8 mouse cellular contexts compared by ENCODE assay signal in the genomic region with DNA sequence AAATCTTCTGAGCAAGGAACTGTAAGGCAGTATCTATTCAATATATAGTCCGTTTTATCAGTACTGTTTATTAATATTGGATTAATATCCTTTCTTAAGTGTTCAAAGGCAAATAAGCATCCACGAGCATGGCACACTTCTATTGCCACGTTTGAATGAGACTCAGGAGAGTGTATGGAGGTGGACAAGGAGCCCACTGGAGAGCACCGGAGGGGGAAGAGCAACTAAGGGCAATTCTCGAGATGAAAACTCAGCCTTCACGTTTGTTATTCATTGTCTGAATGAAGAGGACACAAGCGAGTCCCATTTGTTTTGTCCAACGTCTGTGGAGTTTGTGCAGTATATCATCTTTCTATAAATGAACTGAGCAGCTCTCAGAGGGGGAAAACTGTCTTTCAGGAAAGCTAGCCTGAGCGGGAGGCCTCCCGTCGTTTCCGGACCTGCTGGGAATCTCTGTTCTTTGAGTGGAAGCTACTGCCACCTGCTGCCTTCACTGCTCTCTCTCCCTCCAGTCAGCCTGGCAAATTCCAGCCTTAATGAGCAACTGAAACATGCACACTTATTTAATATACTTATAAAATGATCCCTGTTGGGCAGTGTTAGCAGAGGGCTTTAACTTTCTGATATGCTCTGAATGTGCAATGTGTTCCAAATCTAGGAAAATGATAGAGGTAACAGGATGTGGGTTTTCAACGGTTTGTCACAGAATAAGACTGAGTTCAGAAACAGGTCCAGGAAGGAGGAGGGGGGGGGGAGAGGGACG. TPM values are rescaled to one million over a fixed set of nuclear protein-coding genes. Genes with fewer than 3 reads are reported as not detected.
DNase-seq lines count a peak whose midpoint lies in the region; ATAC-seq and TF ChIP-seq lines count a peak whose summit lies in the region.

No protein-coding gene starts in this region.

- no peaks in the 10 kb centered on the region for H3K36me3 ChIP-seq in spleen, adult 2 months (ENCODE audit: control insufficient read depth, insufficient read depth, low read length)
- H3K36me3 ChIP-seq in embryonic facial prominence, embryonic 13.5 days: no peaks in the 10 kb centered on the region
- no peaks in the 10 kb centered on the region for H3K36me3 ChIP-seq in heart, embryonic 13.5 days
- no peaks in the 10 kb centered on the region for H3K36me3 ChIP-seq in kidney, embryonic 16.5 days (ENCODE audit: insufficient read depth, low read length)
- H3K36me3 ChIP-seq in limb, embryonic 14.5 days (ENCODE audit: control insufficient read depth, insufficient read depth, low read length): no peaks in the 10 kb centered on the region
- no peaks in the 10 kb centered on the region for H3K36me3 ChIP-seq in neural tube, embryonic 13.5 days

- no peak for DNase-seq in spleen, adult 2 months (ENCODE audit: low read depth in 1 of 2, low spot score in 2 of 2)
- no peak for DNase-seq in spleen, adult 12 weeks (ENCODE audit: low spot score)
- peak; percentile 72 for DNase-seq in limb, embryonic 14.5 days (ENCODE audit: low spot score)
- peak; percentile 48 to 57 for DNase-seq in thymus, postnatal 36 days

- TF ChIP-seq POLR2A in spleen, adult 2 months (IDR thresholded peaks at IDR 0.05; ENCODE audit: low read depth, low read length): no peak
- TF ChIP-seq POLR2A in limb, embryonic 14.5 days (IDR thresholded peaks at IDR 0.05; ENCODE audit: borderline replicate concordance, extremely low read depth, insufficient read depth, insufficient read length): no peak

- no peak overlapping the region for H3K9ac ChIP-seq in embryonic facial prominence, embryonic 13.5 days
- peak overlapping the region; percentile 47; the same call in 1 of the 2 replicates for H3K9ac ChIP-seq in heart, embryonic 13.5 days
- no peak overlapping the region for H3K9ac ChIP-seq in kidney, embryonic 16.5 days (replicated peaks; ENCODE audit: low read length)
- H3K9ac ChIP-seq in limb, embryonic 14.5 days (ENCODE audit: low read depth, low read length, severe bottlenecking): no peak overlapping the region
- H3K9ac ChIP-seq in neural tube, embryonic 13.5 days: no peak overlapping the region; the same call in 1 of the 2 replicates

- H3K9me3 ChIP-seq in embryonic facial prominence, embryonic 13.5 days: no peaks in the 10 kb centered on the region
- no peaks in the 10 kb centered on the region for H3K9me3 ChIP-seq in heart, embryonic 13.5 days
- H3K9me3 ChIP-seq in kidney, embryonic 16.5 days (ENCODE audit: low read length): no peaks in the 10 kb centered on the region
- H3K9me3 ChIP-seq in limb, embryonic 14.5 days (ENCODE audit: control insufficient read depth, low read length): no peaks in the 10 kb centered on the region
- H3K9me3 ChIP-seq in neural tube, embryonic 13.5 days: no peaks in the 10 kb centered on the region

- no peak for ATAC-seq in embryonic facial prominence, embryonic 13.5 days (ENCODE audit: insufficient number of reproducible peaks, insufficient read depth, low FRiP score, low TSS enrichment, low read depth)
- no peak for ATAC-seq in heart, embryonic 13.5 days (ENCODE audit: extremely low read depth, insufficient number of reproducible peaks, low FRiP score, low TSS enrichment)
- ATAC-seq in kidney, embryonic 16.5 days (ENCODE audit: low FRiP score, low TSS enrichment): peak; percentile 82
- peak; percentile 63; the same call in 1 of the 2 replicates for ATAC-seq in limb, embryonic 14.5 days (ENCODE audit: low FRiP score, low read depth)
- peak; percentile 80 for ATAC-seq in neural tube, embryonic 13.5 days (ENCODE audit: low read depth)

- 13% methylated on average over 14 of the region's 14 CpGs for WGBS in spleen, adult 2 months
- 18% methylated on average over 14 of the region's 14 CpGs for WGBS in embryonic facial prominence, embryonic 13.5 days
- 17% methylated on average over 14 of the region's 14 CpGs for WGBS in heart, embryonic 13.5 days
- 24% methylated on average over 13 of the region's 14 CpGs for WGBS in kidney, embryonic 16.5 days
- WGBS in limb, embryonic 14.5 days: 17% methylated on average over 14 of the region's 14 CpGs
- WGBS in neural tube, embryonic 13.5 days: 16% methylated on average over 14 of the region's 14 CpGs

- H3K4me2 ChIP-seq in embryonic facial prominence, embryonic 13.5 days: peak overlapping the region; percentile 20; the same call in 1 of the 2 replicates
- H3K4me2 ChIP-seq in heart, embryonic 13.5 days: peak overlapping the region; percentile 52
- no peak overlapping the region; the same call in 1 of the 2 replicates for H3K4me2 ChIP-seq in kidney, embryonic 16.5 days (replicated peaks; ENCODE audit: low read depth, low read length)
- H3K4me2 ChIP-seq in limb, embryonic 14.5 days (replicated peaks; ENCODE audit: low read depth, low read length, severe bottlenecking): no peak overlapping the region
- H3K4me2 ChIP-seq in neural tube, embryonic 13.5 days: peak overlapping the region; percentile 21; the same call in 1 of the 2 replicates

- H3K27me3 ChIP-seq in spleen, adult 2 months (ENCODE audit: control insufficient read depth, insufficient read depth, low read length): no peaks in the 10 kb centered on the region
- H3K27me3 ChIP-seq in embryonic facial prominence, embryonic 13.5 days: no peaks in the 10 kb centered on the region
- no peaks in the 10 kb centered on the region for H3K27me3 ChIP-seq in heart, embryonic 13.5 days (replicated peaks)
- no peaks in the 10 kb centered on the region for H3K27me3 ChIP-seq in kidney, embryonic 16.5 days (ENCODE audit: insufficient read depth, low read length)
- no peaks in the 10 kb centered on the region for H3K27me3 ChIP-seq in limb, embryonic 14.5 days (ENCODE audit: control insufficient read depth, insufficient read depth, low read length)
- no peaks in the 10 kb centered on the region for H3K27me3 ChIP-seq in neural tube, embryonic 13.5 days

- peak overlapping the region; percentile 41 for H3K27ac ChIP-seq in spleen, adult 2 months (ENCODE audit: insufficient read depth, low read length)
- H3K27ac ChIP-seq in embryonic facial prominence, embryonic 13.5 days: no peak overlapping the region
- no peak overlapping the region for H3K27ac ChIP-seq in heart, embryonic 13.5 days (replicated peaks)
- no peak overlapping the region for H3K27ac ChIP-seq in kidney, embryonic 16.5 days (ENCODE audit: low read length)
- H3K27ac ChIP-seq in limb, embryonic 14.5 days (replicated peaks; ENCODE audit: low read depth, low read length): no peak overlapping the region
- H3K27ac ChIP-seq in neural tube, embryonic 13.5 days (replicated peaks): no peak overlapping the region

- peaks cover 17% of the 10 kb centered on the region for H3K4me1 ChIP-seq in spleen, adult 2 months (ENCODE audit: control insufficient read depth, insufficient read depth, insufficient read length)
- H3K4me1 ChIP-seq in embryonic facial prominence, embryonic 13.5 days: peaks cover 5% of the 10 kb centered on the region
- H3K4me1 ChIP-seq in heart, embryonic 13.5 days: peaks cover 22% of the 10 kb centered on the region
- 0 out of 2 replicates have a peak, but pooled peaks cover 3% of the 10 kb centered on the region for H3K4me1 ChIP-seq in kidney, embryonic 16.5 days (ENCODE audit: insufficient read depth, low read length)
- 0 out of 2 replicates have a peak, but pooled peaks cover 3% of the 10 kb centered on the region for H3K4me1 ChIP-seq in limb, embryonic 14.5 days (ENCODE audit: control insufficient read depth, insufficient read depth, low read length)
- 0 out of 2 replicates have a peak, but pooled peaks cover 9% of the 10 kb centered on the region for H3K4me1 ChIP-seq in neural tube, embryonic 13.5 days (replicated peaks)

- TF ChIP-seq CTCF in spleen, adult 2 months (IDR thresholded peaks at IDR 0.05; ENCODE audit: extremely low read depth, insufficient read depth, insufficient read length, insufficient replicate concordance): peak; percentile 45; the same call in 1 of the 2 replicates

- H3K4me3 ChIP-seq in spleen, adult 2 months (ENCODE audit: extremely low read depth, insufficient read depth, insufficient read length): no peak overlapping the region
- no peak overlapping the region for H3K4me3 ChIP-seq in embryonic facial prominence, embryonic 13.5 days
- H3K4me3 ChIP-seq in heart, embryonic 13.5 days: no peak overlapping the region
- H3K4me3 ChIP-seq in kidney, embryonic 16.5 days (ENCODE audit: low read length): no peak overlapping the region
- H3K4me3 ChIP-seq in limb, embryonic 14.5 days (replicated peaks; ENCODE audit: low read length): no peak overlapping the region
- H3K4me3 ChIP-seq in neural tube, embryonic 13.5 days: no peak overlapping the region

RNA-seq across cellular contexts. Expression of gene Slc38a11, which starts 26.3 kb away (rescaled TPM):
- 0.05 and 0.07 TPM in 2 replicates for polyA plus RNA-seq in spleen, adult 2 months (2012; rRNA removed)
- 0.27 TPM in 1 of 2 replicates, not detected in the other for polyA plus RNA-seq in embryonic facial prominence, embryonic 13.5 days (2015; fragmentation: Nextera tagmentation; extraction: Ambion mirVana)
- polyA plus RNA-seq in heart, embryonic 13.5 days (2015; fragmentation: Nextera tagmentation; extraction: Ambion mirVana): 0.11 TPM in 1 of 2 replicates, not detected in the other
- polyA plus RNA-seq in kidney, embryonic 16.5 days (2015; fragmentation: Nextera tagmentation; extraction: Ambion mirVana): 0.62 and 0.75 TPM in 2 replicates
- 0.11 and 0.18 TPM in 2 replicates for polyA plus RNA-seq in limb, embryonic 14.5 days (2012; rRNA removed)
- 0.36 and 0.43 TPM in 2 replicates for polyA plus RNA-seq in limb, embryonic 14.5 days (2014; fragmentation: Nextera tagmentation; extraction: Ambion mirVana)
- polyA plus RNA-seq in neural tube, embryonic 13.5 days (2015; fragmentation: Nextera tagmentation; extraction: Ambion mirVana): 0.22 and 1.5 TPM in 2 replicates

Comparison
In these comparisons a context has a peak if more than half of its experiments do, and no peak if none do; other contexts are left out.
1. DNase-seq: peak in limb, embryonic 14.5 days (single experiment) and thymus, postnatal 36 days (2 of 2); none in spleen, adult 2 months (0 of 2) and spleen, adult 12 weeks (single experiment).
2. ATAC-seq: peak in kidney, embryonic 16.5 days (single experiment), limb, embryonic 14.5 days (single experiment) and neural tube, embryonic 13.5 days (single experiment); none in embryonic facial prominence, embryonic 13.5 days (single experiment) and heart, embryonic 13.5 days (single experiment).
3. H3K4me2 ChIP-seq: peak in embryonic facial prominence, embryonic 13.5 days (single experiment), heart, embryonic 13.5 days (single experiment) and neural tube, embryonic 13.5 days (single experiment); none in kidney, embryonic 16.5 days (single experiment) and limb, embryonic 14.5 days (single experiment).